Mouse (Mus musculus): ENCODE data around the gene Tnfsf13. TPM values are rescaled to one million over a fixed set of nuclear protein-coding genes. Genes with fewer than 3 reads are reported as not detected.

The Tnfsf13 gene
- polyA plus RNA-seq, 1 experiment from 2014 or later, result 0.31 TPM

DNA sequence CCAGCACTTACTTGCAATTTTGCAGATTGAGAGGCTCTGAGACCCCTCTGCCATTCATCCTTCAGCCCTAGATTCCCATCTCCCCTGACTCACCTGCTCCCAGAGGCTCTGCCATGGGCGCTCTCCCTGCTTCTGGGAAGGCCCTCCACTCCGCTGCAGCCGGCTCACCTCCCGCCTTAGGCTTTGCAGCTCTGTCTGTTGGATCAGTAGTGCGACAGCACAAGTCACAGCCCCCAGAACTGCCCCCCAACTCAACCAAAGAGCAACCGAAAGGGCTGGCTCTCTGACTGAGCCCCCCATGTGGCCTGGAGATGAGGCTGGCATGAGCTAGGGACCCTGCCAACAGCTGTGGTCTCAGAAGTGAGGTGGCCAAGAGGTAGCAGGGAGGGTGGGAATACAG lies 648 bp downstream of the Tnfsf13 start:
- Histone ChIP-seq H3K36me3 (0 out of 2 replicates have a peak, but pooled peaks cover 3% of the 10 kb centered on the region), H3K27me3 (replicated peaks) (no peaks in the 10 kb centered on the region), H3K9me3 (no peaks in the 10 kb centered on the region), H3K4me3 (replicated peaks) (no peak overlapping the region), H3K4me1 (peaks cover 44% of the 10 kb centered on the region), H3K4me2 (no peak overlapping the region), H3K9ac (no peak overlapping the region), H3K27ac (peak overlapping the region; percentile 80; the same call in 1 of the 2 replicates)
- 90% methylated on average over 6 of the region's 6 CpGs for WGBS
- no peak for ATAC-seq (ENCODE audit: insufficient read depth, low FRiP score, low read depth)

DNA sequence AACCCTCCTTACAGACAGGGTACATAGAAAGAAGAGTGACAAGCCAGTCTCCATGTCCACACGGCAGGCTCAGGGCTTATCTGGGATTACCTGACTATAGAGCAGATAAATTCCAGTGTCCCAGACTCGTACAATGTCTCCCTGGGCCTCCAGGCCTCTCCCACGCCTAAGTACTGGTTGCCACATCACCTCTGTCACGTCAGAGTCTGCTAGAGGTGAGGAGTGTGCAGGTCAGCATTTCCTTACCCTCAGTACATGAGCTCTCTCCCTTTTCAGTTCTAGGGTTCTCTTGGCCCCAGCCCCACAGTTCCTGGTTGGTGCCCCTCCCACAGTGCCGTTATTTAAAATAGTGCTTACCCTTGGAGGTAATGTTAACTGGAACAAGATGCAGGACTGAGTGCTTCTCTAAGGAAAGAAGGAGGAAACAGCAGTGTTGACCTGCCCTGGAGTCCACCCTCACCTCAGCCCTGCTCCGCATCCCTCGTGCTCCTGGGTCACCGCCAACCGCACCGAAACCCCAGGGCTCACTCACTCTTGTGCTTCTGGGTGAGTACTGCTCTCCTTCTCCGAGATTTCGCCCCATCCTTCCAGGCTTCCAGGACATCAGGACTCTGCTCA lies 1.3 kb downstream of the Tnfsf13 start:
- H3K9me3 ChIP-seq, result no peaks in the 10 kb centered on the region
- no peaks in the 10 kb centered on the region for H3K27me3 ChIP-seq (replicated peaks)
- no peak for ATAC-seq (ENCODE audit: insufficient read depth, low FRiP score, low read depth)
- no peak overlapping the region for H3K4me3 ChIP-seq (replicated peaks)
- H3K4me2 ChIP-seq, result no peak overlapping the region
- peaks cover 48% of the 10 kb centered on the region for H3K4me1 ChIP-seq
- no peak overlapping the region for H3K9ac ChIP-seq
- H3K27ac ChIP-seq, result no peak overlapping the region
- 0 out of 2 replicates have a peak, but pooled peaks cover 3% of the 10 kb centered on the region for H3K36me3 ChIP-seq
- WGBS, result 72% methylated on average over 12 of the region's 12 CpGs

DNA sequence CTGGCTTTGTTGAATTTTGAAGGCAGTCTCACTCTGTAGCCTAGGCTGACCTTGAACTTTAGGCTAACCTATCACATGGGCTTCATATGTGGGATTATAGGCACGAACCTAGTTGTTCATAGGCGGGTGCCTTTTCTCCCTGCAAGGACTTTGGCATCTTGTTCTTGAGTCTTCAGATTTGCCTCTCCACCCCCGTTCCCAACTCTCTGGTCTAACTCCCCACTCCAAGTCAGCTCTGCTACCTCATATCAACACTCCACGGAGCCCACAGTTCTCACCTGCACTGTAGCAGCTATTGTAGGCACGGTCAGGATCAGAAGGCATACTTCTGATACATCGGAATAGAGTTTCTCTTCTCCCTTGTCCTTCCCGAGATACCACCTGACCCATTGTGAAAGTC lies 2.0 kb downstream of the Tnfsf13 start:
- WGBS, result 70% methylated on average over 7 of the region's 7 CpGs
- Histone ChIP-seq H3K36me3 (peaks cover 7% of the 10 kb centered on the region; the same call in 1 of the 2 replicates), H3K4me3 (replicated peaks) (0 out of 2 replicates have a peak overlapping the region, but pooled peaks have one; percentile 92), H3K4me1 (peaks cover 48% of the 10 kb centered on the region), H3K9me3 (no peaks in the 10 kb centered on the region), H3K27ac (peak overlapping the region; percentile 80), H3K4me2 (no peak overlapping the region), H3K27me3 (replicated peaks) (no peaks in the 10 kb centered on the region), H3K9ac (no peak overlapping the region)
- no peak for ATAC-seq (ENCODE audit: insufficient read depth, low FRiP score, low read depth)

DNA sequence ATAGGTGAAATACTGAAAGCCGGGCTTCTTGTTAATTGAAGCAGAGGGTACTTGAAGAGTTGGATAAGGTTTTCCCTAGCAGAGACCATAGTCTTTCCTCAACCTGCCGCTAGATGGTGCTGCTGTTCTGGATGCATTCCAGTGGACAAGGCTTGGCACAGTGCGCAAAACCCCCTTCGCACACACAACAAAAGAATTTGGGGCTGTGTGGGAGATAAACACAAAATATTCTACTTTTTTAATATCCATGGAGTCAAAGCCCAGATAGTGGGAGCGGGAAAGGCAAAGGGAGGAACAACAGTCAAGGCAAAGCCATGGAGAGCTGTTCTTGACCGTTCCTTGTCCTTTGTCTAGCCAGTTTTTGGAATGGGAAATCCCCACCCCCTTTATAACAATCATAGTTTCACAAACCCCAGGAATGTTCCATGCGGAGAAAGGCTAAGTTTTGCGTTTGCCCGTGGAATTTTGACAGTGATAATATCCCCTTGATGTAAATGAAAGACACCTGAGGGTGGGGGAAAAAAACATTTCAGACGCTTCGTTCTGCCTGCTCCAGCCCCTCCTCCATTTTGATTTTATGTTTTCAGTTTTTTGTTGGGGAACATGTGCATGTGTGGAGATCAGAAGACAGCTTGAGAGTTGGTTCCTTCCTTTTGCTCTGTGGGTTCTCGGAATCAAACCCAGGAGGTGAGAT lies 2.6 kb downstream of the Tnfsf13 start:
- Histone ChIP-seq H3K9me3 (no peaks in the 10 kb centered on the region), H3K4me3 (replicated peaks) (peak overlapping the region; percentile 92), H3K36me3 (peaks cover 12% of the 10 kb centered on the region), H3K9ac (peak overlapping the region; percentile 16; the same call in 1 of the 2 replicates), H3K27me3 (replicated peaks) (no peaks in the 10 kb centered on the region), H3K4me2 (peak overlapping the region; percentile 87), H3K4me1 (peaks cover 48% of the 10 kb centered on the region), H3K27ac (peak overlapping the region; percentile 98)
- no peak for ATAC-seq (ENCODE audit: insufficient read depth, low FRiP score, low read depth)
- 13% methylated on average over 12 of the region's 12 CpGs for WGBS

DNA sequence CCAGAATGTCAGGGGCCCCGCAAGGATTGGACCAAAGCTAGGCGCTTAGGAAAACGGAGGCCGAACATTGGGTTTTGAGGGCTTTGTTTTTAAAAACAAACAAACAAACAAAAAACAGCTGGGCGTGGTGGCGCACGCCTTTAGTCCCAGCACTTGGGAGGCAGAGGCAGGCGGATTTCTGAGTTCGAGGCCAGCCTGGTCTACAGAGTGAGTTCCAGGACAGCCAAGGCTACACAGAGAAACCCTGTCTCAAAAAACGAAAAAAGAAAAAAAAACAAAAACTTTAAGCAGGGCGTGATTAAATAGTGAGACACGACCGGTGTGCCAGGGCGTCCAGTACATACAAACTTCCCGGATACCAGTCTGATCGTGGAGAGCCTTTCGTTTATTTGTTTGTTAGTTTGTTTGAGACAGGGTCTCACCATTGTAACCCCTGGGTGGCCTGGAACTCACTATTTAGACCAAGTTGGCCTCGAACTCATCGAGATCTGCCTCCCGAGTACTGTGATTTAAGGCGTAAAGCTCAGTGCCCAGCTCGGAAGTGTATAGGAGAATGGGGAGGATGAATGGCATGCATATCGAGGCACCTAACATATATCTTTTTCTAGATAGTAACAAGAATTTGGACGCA lies 3.3 kb downstream of the Tnfsf13 start:
- Histone ChIP-seq H3K4me3 (replicated peaks) (peak overlapping the region; percentile 92), H3K36me3 (peaks cover 14% of the 10 kb centered on the region), H3K9me3 (no peaks in the 10 kb centered on the region), H3K4me1 (peaks cover 48% of the 10 kb centered on the region), H3K4me2 (peak overlapping the region; percentile 87), H3K27ac (peak overlapping the region; percentile 98), H3K9ac (peak overlapping the region; percentile 46), H3K27me3 (replicated peaks) (no peaks in the 10 kb centered on the region)
- WGBS, result 20% methylated on average over 24 of the region's 24 CpGs
- ATAC-seq (ENCODE audit: insufficient read depth, low FRiP score, low read depth), result no peak

DNA sequence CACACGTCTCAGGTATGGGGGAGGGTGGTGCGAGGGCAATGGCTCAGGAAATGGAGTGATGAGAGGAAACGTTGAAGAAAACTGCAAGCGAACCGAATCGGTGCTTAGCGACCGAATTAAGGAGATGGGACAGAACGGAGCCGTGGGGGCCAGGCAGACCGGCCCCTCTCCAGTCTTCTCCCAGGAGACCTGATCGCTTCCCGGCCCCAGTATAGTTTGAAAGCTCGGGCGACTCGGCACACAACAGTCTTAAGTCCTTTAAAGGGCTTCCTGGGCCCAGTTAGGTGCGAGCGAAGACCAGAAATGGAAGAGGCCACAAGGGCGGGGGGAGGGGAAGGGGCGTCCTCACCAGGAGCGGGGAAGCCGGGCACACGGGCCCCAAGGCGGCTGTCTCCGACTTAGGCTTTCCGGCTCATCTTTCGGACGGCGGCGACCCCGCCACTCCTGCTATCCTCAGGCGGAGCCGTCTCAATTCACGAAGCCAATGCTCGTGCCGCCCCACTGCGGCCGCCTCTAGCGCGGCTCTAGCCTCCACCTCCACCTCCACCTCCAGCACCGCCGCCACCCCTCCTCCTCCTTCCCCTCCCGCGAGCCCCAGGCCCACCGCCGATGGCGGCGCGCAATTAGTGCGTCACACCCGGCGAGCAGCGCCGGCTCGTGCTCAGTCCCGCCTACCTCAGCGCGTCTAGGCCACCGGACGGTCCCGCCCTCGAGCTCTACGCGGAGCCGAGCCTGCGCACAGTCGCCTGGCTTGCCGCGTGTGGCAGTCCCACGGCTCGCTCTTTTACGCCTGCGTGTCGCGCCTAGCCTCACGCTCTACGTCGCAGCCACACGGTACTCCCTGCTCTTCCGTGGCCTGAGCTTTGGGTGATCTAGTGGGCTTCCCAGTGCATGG lies 4.0 kb downstream of the Tnfsf13 start, which contains the start of gene Senp3:
Gene Senp3 (minus strand): TSS at position 771 of the 895 bp plus-strand sequence.
- H3K9me3 ChIP-seq, result no peaks in the 10 kb centered on the region
- H3K27me3 ChIP-seq (replicated peaks), result no peaks in the 10 kb centered on the region
- WGBS, result under 1% methylated on average over 80 of the region's 80 CpGs
- peaks cover 45% of the 10 kb centered on the region for H3K4me1 ChIP-seq
- peak within 1 kb of the TSS; percentile 98 for H3K27ac ChIP-seq
- H3K36me3 ChIP-seq, result peaks cover 16% of the 10 kb centered on the region
- peak within 1 kb of the TSS; percentile 92 for H3K4me3 ChIP-seq (replicated peaks)
- H3K4me2 ChIP-seq, result peak within 1 kb of the TSS; percentile 87
- peak; percentile 94 for ATAC-seq (ENCODE audit: insufficient read depth, low FRiP score, low read depth)
- H3K9ac ChIP-seq, result peak within 1 kb of the TSS; percentile 87

DNA sequence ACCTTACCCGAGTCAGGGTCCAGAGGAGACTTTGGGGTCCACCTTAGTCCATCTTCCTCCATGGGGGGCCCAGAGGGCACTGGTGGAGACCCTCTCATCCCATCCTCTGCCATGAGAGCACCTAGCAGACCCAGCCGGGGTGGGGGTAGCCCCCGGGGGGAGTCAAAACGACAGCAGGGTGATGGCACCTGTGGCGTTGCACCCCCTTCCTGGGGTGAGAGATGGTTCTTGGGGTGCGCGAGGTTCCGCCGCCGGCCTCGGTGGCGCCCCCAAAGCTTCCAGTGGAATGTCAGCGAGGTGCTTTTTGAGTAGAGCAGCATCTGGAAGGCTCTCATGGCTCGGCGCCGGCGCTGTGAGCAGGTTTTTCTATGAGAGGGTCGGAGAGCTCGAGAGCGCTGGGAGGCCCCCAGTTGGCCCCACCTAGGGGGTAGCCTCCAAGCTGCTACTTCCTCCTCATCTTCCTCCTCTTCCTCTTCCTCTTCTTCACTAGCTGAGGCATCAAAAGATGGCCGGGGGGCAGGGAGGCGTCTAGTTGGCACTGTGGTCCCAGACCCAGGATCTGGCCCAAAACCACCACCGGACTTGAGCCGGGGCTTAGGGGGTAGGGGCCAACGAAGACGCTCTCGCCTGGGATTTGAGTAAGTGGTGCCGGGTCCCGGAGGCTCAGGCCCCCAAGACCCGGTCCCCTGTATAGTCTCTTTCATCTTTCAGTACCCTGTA lies 5.3 kb downstream of the Tnfsf13 start:
- Histone ChIP-seq H3K9ac (peak overlapping the region; percentile 87; the same call in 1 of the 2 replicates), H3K4me1 (peaks cover 33% of the 10 kb centered on the region), H3K9me3 (no peaks in the 10 kb centered on the region), H3K4me2 (peak overlapping the region; percentile 87), H3K36me3 (peaks cover 28% of the 10 kb centered on the region), H3K27ac (no peak overlapping the region), H3K27me3 (replicated peaks) (no peaks in the 10 kb centered on the region), H3K4me3 (replicated peaks) (peak overlapping the region; percentile 92)
- 89% methylated on average over 30 of the region's 30 CpGs for WGBS
- no peak for ATAC-seq (ENCODE audit: insufficient read depth, low FRiP score, low read depth)

DNA sequence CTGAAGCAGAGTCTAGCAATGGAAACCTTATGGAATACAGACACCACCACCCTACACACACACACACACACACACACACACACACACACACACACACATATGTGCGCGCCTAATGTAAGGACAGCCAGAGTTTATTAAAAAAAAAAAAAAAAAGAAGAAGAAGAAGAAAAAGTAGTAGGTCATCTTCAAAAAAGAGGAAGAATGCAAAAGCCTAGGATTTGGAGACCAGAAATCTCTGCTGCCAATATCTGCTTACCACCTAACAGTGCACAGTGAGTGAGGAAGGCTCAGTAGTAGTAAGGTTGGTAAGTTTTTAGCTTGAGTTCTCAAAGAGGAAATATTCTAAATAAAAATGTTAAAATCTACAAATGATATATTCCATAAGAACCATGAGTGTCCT lies 6.4 kb downstream of the Tnfsf13 start:
- no peak for ATAC-seq (ENCODE audit: insufficient read depth, low FRiP score, low read depth)
- no peak overlapping the region for H3K9ac ChIP-seq
- no peaks in the 10 kb centered on the region for H3K9me3 ChIP-seq
- no peak overlapping the region for H3K4me2 ChIP-seq
- WGBS, result 94% methylated on average over 2 of the region's 2 CpGs
- peaks cover 29% of the 10 kb centered on the region for H3K4me1 ChIP-seq
- H3K36me3 ChIP-seq, result peaks cover 36% of the 10 kb centered on the region
- H3K27ac ChIP-seq, result no peak overlapping the region
- H3K27me3 ChIP-seq (replicated peaks), result no peaks in the 10 kb centered on the region
- H3K4me3 ChIP-seq (replicated peaks), result no peak overlapping the region

DNA sequence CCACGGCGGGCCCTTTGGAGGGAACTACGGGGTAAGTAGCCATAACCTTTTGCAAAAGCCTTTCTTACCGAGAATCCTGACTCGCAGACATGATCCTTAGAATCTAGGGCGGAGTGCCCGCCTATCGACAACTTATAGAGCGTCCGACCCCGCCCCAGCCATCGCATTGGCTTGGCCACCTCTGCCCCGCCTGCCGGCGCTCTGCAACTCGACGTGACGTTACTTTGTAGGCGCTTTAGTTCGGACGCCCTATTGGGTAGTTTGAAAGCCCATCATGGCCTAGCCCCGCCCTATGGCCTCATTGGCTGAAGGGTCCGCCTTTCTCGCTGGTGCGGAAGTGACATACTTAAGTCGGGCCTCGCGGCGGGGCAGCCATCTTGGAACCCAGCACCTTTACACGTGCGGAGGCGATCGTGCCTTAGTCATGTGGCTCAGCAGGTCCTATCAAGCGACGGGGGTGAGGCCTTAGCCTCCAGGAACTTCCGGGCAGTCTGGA lies 13.3 kb downstream of the Tnfsf13 start, which contains the start of gene Eif4a1:
Gene Eif4a1 (minus strand): TSS at position 213 of the 496 bp plus-strand sequence.
- under 1% methylated on average over 36 of the region's 36 CpGs for WGBS
- peak within 1 kb of the TSS; percentile 84 for H3K4me2 ChIP-seq
- peaks cover 54% of the 10 kb centered on the region for H3K36me3 ChIP-seq
- peak within 1 kb of the TSS; percentile 98 for H3K27ac ChIP-seq
- H3K4me1 ChIP-seq, result peaks cover 10% of the 10 kb centered on the region
- no peaks in the 10 kb centered on the region for H3K27me3 ChIP-seq (replicated peaks)
- peak within 1 kb of the TSS; percentile 98 for H3K9ac ChIP-seq
- no peaks in the 10 kb centered on the region for H3K9me3 ChIP-seq
- H3K4me3 ChIP-seq (replicated peaks), result peak within 1 kb of the TSS; percentile 99
- ATAC-seq (ENCODE audit: insufficient read depth, low FRiP score, low read depth), result peak; percentile 98

DNA sequence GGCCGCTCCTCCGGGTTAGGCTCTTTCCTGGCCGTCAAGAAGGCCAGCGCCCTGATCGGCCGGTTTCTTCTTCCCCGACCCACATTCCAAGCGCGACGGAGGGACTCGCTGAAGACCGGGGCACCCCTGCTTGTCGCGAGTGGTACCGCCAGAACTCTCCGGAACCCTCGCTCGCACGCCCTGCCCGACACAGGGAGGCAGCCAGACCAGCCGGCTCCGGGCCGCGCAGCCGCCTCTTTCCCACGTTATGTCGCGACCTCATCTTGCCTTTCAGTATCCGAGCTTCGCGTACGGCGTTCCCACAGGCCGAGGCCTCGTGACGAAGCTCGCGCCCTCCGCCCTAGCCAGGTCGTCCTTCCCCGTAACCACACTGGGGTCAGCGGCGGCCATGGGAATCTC lies 13.9 kb downstream of the Tnfsf13 start:
- Histone ChIP-seq H3K27me3 (replicated peaks) (no peaks in the 10 kb centered on the region), H3K36me3 (peaks cover 54% of the 10 kb centered on the region), H3K27ac (peak overlapping the region; percentile 98), H3K4me2 (peak overlapping the region; percentile 84), H3K4me3 (replicated peaks) (peak overlapping the region; percentile 99), H3K4me1 (peaks cover 10% of the 10 kb centered on the region), H3K9me3 (no peaks in the 10 kb centered on the region), H3K9ac (peak overlapping the region; percentile 98)
- ATAC-seq (ENCODE audit: insufficient read depth, low FRiP score, low read depth), result peak; percentile 5; the same call in 1 of the 2 replicates
- WGBS, result under 1% methylated on average over 43 of the region's 43 CpGs
